Mouse (Mus musculus): ENCODE results near the gene Ppfia3.

Ppfia3 gene

DNA sequence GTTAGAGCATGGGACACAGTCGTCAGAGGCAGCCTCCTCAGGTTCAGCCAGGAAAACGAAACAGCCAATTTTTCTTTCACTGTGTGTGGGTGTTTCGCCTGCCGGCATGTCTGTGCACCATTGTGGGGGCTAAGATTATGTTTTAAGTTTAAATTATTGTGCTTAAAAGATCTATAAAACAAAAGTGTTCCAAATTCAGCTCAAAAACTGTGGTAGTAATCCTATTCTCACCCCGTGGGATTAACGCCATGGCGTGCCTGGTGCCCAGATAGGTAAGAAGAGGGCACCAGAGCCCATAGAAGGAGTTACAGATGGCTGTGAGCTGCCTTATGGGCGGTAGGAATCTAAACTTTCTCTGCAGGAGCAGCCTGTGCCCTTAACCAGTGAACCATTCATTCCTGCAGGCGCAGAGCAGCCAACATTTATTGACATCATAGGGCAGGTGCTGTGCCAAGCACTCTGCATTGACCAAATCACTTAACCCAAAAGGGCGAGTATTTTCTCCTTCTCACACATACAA, 51.6 kb downstream of the Ppfia3 start:
- no peak for DNase-seq (ENCODE audit: extremely low read depth, insufficient read length, low spot score)

DNA sequence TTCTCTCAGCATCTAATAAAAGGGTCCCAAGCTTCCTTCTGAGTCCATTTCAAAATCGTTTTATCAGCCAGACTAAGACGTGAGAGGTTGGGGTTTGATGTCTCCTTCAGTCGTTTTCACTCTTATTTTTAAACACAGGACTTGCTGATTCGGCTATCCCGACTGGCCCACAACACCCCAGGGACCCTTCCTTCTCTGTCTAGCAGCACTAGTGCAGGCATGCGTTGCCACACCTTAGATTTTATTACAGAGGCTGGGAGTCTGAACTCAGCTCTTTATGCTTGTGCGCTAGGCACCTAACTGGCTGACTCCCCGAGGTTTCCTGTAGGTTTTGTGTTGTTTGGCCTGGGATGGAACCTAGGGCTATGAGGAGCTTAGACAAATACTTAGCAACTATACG, 53.3 kb downstream of the Ppfia3 start:
- DNase-seq (ENCODE audit: extremely low read depth, insufficient read length, low spot score), result no peak

DNA sequence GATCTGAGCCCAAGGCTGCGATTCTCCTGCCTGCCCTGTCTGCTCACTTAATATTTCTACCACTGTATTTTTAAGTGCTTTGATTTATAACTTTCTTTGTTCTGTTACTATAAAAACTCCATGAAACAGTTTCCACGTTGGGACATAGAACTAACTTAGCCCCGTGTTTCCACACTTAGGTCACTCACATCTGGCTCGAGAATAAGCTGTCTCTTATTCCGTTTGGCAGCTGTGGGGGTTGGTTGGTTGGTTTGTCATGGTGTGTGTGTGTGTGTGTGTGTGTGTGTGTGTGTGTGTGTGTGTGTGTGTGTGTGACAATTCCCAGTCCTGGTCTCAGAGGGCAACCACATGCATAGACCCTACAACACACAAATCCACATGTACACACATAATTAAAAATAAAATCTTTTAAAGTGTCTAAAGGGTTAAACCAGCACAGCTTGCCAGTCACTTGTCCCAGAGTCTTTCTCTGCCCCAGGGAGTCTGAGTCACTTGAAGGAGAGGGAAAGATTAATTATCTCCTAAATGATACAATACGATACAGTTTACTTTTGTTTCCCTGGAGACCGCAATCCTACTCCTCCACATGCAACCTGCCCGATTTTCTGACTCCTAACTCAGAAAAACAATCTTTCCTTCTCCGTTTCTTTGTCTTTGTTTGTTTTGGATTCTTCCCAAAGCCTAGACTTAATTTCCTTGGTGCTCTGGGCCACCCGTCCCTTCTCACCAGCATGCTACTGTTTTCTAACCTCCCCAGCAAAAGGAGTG, 53.9 kb downstream of the Ppfia3 start:
- DNase-seq (ENCODE audit: extremely low read depth, insufficient read length, low spot score), result peak; percentile 43

DNA sequence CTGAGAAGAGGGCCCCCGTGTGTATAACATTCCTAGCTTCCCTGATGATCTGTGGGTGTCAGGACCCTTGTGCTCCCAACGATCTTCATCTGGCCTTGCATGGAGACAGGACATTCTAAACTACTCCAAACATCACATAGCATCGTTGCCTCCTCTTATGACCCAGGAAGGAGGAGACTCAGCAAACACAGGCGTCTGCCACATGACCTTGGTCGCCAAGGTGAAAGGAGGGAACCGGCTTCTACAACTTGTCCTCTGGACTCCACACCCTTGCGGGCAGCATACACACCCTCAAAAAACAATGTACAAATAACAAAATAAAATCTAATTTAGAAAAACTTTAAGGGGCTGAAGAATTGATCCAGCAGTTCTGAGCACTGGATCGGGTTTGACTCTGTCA, 54.8 kb downstream of the Ppfia3 start:
- DNase-seq (ENCODE audit: extremely low read depth, insufficient read length, low spot score), result no peak

DNA sequence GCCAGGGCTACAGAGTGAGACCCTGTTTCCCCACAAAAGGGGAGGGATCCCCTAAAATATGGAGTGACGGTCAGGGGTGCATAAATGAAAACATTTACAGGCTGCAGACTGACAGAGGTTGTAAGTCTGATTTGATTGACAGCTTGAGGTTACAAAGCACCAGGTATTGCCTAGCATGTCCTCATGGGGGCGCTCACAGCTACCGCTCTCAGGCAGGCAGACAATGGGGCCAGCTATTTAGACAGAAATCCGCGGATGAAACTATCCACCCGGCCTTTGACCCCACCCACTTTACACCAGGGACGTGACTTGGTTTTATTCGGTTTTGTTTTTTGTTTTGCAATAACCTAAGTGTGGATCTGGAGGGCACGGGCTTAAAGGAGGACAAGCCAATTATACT, 57.4 kb downstream of the Ppfia3 start:
- no peak for DNase-seq (ENCODE audit: extremely low read depth, insufficient read length, low spot score)

DNA sequence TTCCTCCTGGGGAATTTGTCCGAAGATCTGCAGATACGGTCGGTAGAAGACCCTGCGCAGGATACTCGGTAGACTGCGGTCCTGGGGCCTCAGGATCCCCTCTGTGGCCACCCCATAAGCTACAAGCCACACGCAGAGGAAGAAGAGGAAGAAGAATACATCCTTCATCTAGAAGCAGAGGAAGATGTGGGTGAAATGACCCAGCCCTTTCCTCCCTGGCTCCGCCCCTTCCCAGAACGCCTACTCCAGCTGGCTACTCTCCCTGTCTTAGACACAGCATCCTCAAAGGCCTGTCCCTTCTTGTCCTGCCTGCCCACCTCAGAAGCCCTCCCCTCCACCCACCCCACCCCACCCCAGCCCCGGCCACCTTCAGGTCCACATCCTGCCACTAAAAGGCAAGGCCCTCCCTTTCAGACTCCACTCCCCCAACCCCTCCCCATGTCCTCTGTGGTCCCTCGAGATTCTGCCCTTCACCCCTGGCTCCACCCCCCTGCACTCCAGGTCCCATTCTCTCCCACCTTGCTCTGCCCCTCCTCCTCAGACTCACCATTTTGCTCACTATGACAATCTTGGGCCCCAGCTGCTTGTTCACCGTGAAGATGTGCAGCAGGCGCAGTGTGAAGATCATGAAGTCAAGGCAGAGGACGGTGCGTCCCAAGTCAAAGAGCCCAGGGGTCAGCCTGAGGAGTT, 58.1 kb downstream of the Ppfia3 start:
- DNase-seq (ENCODE audit: extremely low read depth, insufficient read length, low spot score), result no peak

DNA sequence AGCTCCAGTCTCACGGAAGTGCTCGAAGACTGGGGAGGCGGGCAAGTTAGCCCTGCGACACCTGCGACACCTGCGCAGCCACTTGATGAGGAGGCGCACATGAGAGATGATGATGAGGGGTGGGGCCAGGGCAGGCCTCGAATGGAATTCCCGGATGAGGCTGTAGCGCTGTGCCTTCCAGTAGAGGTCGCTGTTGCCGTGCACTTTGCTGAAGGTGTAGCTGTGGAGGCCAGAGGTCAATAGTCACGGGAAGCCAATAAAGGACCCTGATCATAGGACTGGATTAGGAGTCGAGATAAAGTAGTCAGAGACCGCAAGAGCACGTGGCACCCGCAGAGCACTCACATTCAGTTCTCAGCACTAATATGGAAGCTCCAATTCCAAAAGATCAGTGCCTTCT, 61.5 kb downstream of the Ppfia3 start:
- no peak for DNase-seq (ENCODE audit: extremely low read depth, insufficient read length, low spot score)

DNA sequence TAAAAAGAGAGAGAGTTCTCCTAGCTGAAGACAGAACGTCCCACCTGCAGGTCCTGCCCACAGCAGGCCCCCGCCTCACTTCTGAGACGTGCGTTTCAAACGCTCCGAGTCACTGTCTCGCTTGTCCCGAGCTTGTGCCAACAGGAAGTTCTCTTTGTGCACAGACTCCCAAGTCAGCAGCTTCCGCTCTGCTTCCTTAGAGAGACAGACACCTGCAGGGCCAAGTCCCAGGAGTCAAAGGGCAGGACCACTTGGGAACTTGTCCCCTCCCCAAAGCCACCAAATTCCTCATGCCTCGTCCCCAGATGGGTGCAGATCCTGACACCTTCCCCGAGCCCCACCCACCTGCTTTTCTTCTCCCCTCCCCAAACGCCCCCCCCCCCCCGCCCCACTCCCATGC, 62.0 kb downstream of the Ppfia3 start:
- no peak for DNase-seq (ENCODE audit: extremely low read depth, insufficient read length, low spot score)

DNA sequence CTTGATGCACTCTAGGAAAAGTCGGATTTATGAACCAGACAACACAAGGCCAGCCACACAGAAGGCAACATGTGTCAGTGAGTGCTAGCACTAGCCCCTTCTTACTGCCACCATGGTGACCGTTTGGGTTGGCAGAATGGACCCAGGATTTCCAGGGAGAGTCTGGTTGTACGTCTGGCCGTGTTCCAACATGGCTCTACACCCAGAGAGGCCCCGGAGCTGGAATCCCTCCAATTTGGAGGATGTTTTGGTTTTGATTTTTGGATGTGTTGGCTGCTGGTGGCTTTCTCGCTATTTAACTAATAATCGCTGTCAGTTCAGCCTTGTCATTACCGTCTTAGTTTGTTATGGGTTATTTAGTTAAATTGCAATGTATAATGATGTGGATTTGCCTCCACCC, 64.2 kb downstream of the Ppfia3 start:
- DNase-seq (ENCODE audit: extremely low read depth, insufficient read length, low spot score), result no peak

DNA sequence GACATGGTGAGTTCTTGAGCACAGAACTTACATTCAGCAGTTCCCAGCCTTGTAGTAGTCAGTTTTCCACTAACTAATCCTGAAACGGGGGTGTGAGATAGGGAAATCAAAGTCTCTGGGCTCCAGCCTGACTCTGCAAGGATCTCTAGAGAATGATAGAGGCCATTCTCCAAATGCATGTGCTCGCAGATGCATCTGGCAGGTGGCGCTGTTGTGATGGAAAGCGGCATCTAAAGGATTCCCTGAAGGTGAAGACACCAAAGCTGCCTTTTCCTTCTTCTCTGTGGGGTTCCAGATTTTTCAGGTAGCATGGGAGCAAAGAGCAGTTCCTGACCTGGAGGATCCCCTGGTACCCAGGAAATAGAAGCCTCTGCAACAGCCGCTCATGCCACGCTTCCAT, 66.5 kb downstream of the Ppfia3 start:
- DNase-seq (ENCODE audit: extremely low read depth, insufficient read length, low spot score), result no peak

DNA sequence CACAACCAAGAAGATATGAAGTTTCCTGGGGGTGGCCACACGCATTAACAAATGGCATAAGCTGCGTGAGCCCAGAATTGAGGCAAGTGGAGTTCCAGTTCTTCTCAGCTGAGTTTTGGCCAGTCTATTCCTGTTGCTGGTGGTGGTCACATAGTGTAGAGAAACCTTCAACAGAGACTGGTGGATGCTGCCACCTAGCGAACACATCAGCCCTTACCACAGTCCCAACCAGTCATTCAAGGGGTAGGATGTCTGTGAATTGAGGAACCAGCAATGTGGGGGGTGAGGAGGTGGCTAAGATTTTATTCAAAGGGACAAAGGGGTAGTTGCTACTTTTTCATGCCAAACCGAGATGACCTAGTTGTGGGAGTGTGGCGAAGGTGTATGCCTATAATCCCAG, 67.1 kb downstream of the Ppfia3 start:
- no peak for DNase-seq (ENCODE audit: extremely low read depth, insufficient read length, low spot score)

DNA sequence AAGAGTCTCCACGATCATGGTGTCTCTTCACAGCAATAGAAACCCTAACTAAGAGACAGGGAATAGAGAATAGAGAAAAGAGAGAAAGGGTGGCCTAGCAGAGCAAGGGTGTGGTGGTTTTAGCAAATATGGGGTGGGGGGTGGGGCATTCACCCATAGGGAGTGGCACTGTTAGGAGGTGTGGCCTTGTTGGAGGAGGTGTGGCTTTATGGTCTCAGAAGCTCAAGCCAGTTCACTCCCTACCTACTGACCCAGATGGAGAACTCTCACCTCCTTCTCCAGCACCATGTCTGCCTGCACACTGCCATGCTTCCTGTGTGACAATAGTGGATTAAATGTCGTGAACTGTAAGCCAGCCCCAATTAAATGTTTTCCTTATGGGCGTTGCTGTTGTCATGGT, 69.3 kb downstream of the Ppfia3 start:
- no peak for DNase-seq (ENCODE audit: extremely low read depth, insufficient read length, low spot score)

DNA sequence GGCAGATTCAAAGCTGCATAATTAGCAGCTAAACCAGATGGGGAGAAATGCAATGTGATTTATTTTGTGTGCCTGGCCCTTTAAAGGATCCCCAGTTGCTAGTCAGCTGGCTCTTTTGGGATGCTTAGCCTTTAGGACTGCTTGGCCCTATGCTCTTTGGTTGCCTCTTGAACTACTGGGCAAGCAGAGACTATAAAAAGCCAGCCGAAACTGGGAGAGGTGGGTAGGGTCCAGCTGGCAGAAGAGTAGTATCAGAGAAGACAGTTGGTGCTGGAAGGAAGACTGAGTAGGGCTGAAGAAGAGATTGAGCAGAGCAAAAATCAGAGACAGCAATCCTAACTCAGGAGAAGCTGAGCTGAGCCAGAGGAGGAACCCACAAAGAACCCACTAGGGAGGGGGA, 70.2 kb downstream of the Ppfia3 start:
- DNase-seq (ENCODE audit: extremely low read depth, insufficient read length, low spot score), result no peak

Data from 3134 (cell line).